Mouse (Mus musculus) cerebellum, adult 11-12 months (tissue): ENCODE results near the gene AF067061.
"Not testable (repeated sequence)": the region's sequence is repeated elsewhere in the genome, so short reads cannot be mapped to it uniquely, and the experiment has no call there.

Experiments used
- DNase-seq: peaks from one replicate; pipeline ENCODE4 v3.0.0; 2022

The AF067061 gene

DNA sequence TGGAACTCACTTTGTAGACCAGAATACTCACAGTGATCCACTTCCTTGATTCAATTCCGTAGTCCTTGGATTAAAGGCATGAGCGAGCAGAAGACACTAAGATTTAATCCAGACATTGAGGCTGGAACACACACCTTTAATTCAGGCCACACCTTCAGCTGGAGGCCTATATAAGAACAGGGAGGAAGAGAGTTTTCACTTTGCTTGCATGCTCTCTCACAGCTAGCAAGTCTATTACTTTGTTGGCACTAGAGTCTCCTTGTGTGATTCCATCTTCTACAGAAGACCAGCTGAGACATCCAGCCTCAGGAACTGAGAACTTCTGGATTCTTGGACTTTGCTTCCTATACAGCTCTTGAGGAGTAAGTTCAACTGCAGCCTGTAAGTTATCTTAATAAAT, at the start of gene AF067061:
Gene AF067061, plus strand, starts transcription at position 245 of the 400 bp plus-strand sequence.
- DNase-seq: not testable (repeated sequence)

DNA sequence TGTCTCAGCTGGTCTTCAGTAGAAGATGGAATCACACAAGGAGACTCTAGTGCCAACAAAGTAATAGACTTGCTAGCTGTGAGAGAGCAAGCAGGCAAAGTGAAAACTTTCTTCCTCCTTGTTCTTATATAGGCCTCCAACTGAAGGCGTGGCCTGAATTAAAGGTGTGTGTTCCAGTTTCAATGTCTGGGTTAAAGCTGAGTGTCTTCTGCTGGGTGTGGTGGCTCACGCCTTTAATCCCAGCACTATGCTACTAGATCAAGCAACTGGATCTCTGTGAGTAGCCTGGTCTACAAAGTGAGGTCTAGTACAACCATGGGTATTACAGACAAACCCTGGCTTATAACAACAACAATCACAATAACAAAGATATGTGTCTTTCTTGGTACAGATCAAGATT, 47.1 kb upstream of the AF067061 start, which contains the start of gene Gm21762:
Gene Gm21762, minus strand, starts transcription at position 101 of the 400 bp plus-strand sequence.
- DNase-seq: not testable (repeated sequence)

- not testable (repeated sequence) for DNase-seq
Observed at GRCm38 (mm10) chr13:120220922-120221321, 42.0 kb upstream of the AF067061 start.

GRCm38 (mm10) chr13:120223012-120223659, 39.8 kb upstream of the AF067061 start:
- peak; percentile 4 for DNase-seq

DNA sequence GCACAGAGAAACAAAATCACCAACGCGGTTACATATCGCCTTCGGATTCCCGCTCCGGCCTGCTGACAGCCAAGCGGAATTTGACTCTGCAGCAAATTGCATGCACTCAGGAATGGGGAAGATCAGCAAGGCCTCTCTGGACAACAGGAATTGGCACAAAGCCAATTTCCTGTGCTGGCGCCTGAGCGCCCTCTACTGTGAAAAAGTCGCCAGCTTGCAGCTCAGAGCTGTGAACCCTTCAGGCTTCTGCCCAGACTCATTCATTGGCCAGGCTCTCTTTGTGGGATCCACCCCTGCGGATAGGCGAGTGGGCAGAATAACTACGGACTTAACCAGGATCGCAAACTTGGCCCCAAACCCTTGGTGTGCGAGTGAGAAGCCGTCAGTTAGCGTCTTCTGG, 31.1 kb upstream of the AF067061 start:
- DNase-seq: not testable (repeated sequence)

DNA sequence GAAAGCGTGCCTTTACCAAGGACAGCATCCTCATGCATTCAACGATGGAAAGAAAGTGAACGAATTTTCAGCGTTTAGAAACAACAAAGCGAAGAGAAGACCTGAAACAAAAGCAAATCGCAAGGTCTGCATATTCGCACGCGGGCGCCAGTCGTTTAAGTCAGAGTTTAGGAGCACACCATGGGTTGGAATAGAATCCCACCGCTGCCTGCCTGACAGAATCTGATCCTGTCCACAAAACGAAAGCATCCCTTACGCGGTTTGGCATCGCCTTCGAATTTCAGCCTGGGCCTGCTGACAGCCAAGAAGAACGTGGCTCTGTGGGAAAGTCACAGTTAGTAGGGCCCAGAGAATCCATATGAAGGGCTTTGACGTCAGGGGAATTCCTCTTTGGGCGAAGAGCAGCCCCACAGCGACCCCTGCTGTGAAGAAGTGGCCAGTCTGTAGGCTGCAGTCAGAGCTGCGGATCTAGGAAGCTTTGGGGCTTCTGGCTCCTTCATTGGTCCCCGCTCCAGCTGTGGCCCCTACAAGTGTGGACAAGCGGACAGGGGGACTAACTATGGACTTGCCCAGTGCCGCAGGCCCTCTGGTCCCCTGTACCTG, 30.4 kb upstream of the AF067061 start:
- DNase-seq: not testable (repeated sequence)

GRCm38 (mm10) chr13:120238811-120239210, 24.1 kb upstream of the AF067061 start, which contains the start of gene Gm21731:
TSS of gene Gm21731 (plus strand) at chr13:120239111.
- DNase-seq: not testable (repeated sequence)

DNA sequence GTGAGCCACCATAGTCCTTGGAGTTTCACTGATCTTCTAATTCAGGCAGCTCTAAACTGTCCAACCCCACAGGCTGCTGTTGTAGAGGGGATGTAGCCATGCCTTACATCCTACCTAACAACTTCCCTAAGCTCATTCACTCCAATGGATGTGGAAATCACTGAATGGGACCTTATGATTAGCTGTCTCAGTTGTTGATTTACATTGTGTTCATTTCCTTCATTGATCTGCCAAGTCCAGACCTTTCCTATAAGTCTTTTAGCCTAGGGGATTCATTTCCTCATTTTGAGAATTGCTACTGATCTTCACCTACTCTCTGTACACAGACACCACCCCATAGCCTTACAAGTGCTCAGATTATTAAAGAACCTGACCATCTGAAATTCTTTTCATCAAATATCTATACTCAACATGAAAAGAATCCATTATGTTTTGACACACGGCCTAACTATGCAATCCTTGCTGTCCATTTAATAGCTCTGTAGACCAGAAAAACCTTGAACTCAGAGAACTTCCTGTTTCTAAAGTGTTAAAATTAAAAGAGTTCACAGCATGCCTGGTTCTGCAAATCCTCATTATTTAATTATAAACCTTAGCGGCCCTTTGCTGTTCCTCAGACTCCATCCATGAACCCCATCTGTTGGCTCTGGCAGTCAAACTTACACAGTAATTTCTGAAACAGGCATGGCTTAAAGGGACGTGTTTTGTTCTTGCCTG, 11.5 kb upstream of the AF067061 start:
- DNase-seq: not testable (repeated sequence)

GRCm38 (mm10) chr13:120258817-120259658, 3.9 kb upstream of the AF067061 start:
- not testable (repeated sequence) for DNase-seq

GRCm38 (mm10) chr13:120259718-120260117, 3.2 kb upstream of the AF067061 start:
- DNase-seq: not testable (repeated sequence)

- DNase-seq: not testable (repeated sequence)
Observed at GRCm38 (mm10) chr13:120277837-120278236, 14.9 kb downstream of the AF067061 start.

- no peak for DNase-seq
Observed at GRCm38 (mm10) chr13:120278784-120279183, 15.9 kb downstream of the AF067061 start.

GRCm38 (mm10) chr13:120299324-120299894, 36.5 kb downstream of the AF067061 start:
- DNase-seq: no peak

- no peak for DNase-seq
Observed at GRCm38 (mm10) chr13:120299991-120300442, 37.1 kb downstream of the AF067061 start, which contains the start of gene BC147527. TSS of gene BC147527 (plus strand) at chr13:120300392.

GRCm38 (mm10) chr13:120300853-120301252, 37.9 kb downstream of the AF067061 start:
- DNase-seq: no peak

- no peak for DNase-seq
Observed at GRCm38 (mm10) chr13:120310749-120311148, 47.8 kb downstream of the AF067061 start.

GRCm38 (mm10) chr13:120313584-120313983, 50.7 kb downstream of the AF067061 start:
- no peak for DNase-seq
